Mouse (Mus musculus): Measurements from ENCODE around the gene Hsd11b2.
"Not testable (repeated sequence)": the region's sequence is repeated elsewhere in the genome, so short reads cannot be mapped to it uniquely, and the experiment has no call there.

Hsd11b2 gene

GRCm38 (mm10) chr8:105564573-105565229 is 46.1 kb downstream of the Hsd11b2 start:
- not testable (repeated sequence) for DNase-seq

GRCm38 (mm10) chr8:105565401-105565881 is 46.9 kb downstream of the Hsd11b2 start:
- no peak for DNase-seq

GRCm38 (mm10) chr8:105565952-105566702 is 47.6 kb downstream of the Hsd11b2 start, which contains the start of gene Atp6v0d1:
Gene Atp6v0d1, minus strand, starts transcription at chr8:105566047.
- DNase-seq = peak; percentile 98

GRCm38 (mm10) chr8:105566703-105567595 is 48.4 kb downstream of the Hsd11b2 start:
- peak; percentile 39 for DNase-seq

- DNase-seq = no peak
These were observed 53.3 kb downstream of the Hsd11b2 start for GRCm38 (mm10) chr8:105571810-105572209.

- DNase-seq = peak; percentile 28
These were observed 54.9 kb downstream of the Hsd11b2 start for GRCm38 (mm10) chr8:105573427-105573826.

All from right cerebral cortex, postnatal 4 days (tissue).